Mouse (Mus musculus): Measurements from ENCODE around the gene Ddc. TPM values are rescaled to one million over a fixed set of nuclear protein-coding genes. Genes with fewer than 3 reads are reported as not detected.

Ddc gene
- polyA plus RNA-seq, 1 experiment, result 3.6 TPM

- 84% methylated on average over 4 of the region's 4 CpGs for WGBS
- no peak overlapping the region for H3K4me3 ChIP-seq (replicated peaks; ENCODE audit: extremely low read depth, low read depth, low read length)
- DNase-seq, result no peak
- TF ChIP-seq CTCF (IDR thresholded peaks at IDR 0.05; ENCODE audit: insufficient read depth, low read length) (no peak), POLR2A (IDR thresholded peaks at IDR 0.05; ENCODE audit: borderline replicate concordance, extremely low read depth, low read depth, low read length) (no peak)
- H3K4me1 ChIP-seq (ENCODE audit: control insufficient read depth, insufficient read depth, low read length), result no peaks in the 10 kb centered on the region
These were observed 125.7 kb downstream of the Ddc start for GRCm38 (mm10) chr11:11772196-11772595.

DNA sequence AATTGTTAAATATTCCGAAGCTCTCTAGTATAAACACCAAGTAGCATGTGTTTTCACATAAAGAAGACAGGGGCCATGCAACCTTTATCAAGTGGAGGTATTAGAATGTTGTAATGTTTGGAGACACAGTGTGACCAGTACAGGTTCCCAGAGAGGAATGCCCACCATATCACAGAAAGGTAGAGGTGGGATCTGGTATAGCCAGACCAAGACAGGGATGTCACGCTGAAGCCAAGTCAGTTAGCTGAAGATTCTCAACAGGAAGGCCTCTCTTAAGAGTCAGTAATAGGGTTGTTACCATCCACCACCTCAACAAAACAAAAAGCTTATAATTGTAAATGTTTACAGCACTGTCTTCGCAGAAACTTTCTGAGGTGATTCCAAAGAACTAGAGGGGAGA lies 127.3 kb downstream of the Ddc start:
- H3K4me1 ChIP-seq (ENCODE audit: control insufficient read depth, insufficient read depth, low read length), result no peaks in the 10 kb centered on the region
- no peak overlapping the region for H3K4me3 ChIP-seq (replicated peaks; ENCODE audit: extremely low read depth, low read depth, low read length)
- DNase-seq, result no peak
- WGBS, result 90% methylated on average over 3 of the region's 3 CpGs
- no peak for TF ChIP-seq POLR2A (IDR thresholded peaks at IDR 0.05; ENCODE audit: borderline replicate concordance, extremely low read depth, low read depth, low read length)
- TF ChIP-seq CTCF (IDR thresholded peaks at IDR 0.05; ENCODE audit: insufficient read depth, low read length), result no peak

GRCm38 (mm10) chr11:11769281-11769680 lies 128.7 kb downstream of the Ddc start:
- Histone ChIP-seq H3K4me3 (replicated peaks; ENCODE audit: extremely low read depth, low read depth, low read length) (no peak overlapping the region), H3K4me1 (ENCODE audit: control insufficient read depth, insufficient read depth, low read length) (no peaks in the 10 kb centered on the region)
- no peak for DNase-seq
- TF ChIP-seq POLR2A (IDR thresholded peaks at IDR 0.05; ENCODE audit: borderline replicate concordance, extremely low read depth, low read depth, low read length) (no peak), CTCF (IDR thresholded peaks at IDR 0.05; ENCODE audit: insufficient read depth, low read length) (no peak)
- WGBS, result 90% methylated on average over 20 of the region's 20 CpGs

GRCm38 (mm10) chr11:11768057-11768456 lies 129.9 kb downstream of the Ddc start:
- Histone ChIP-seq H3K4me1 (ENCODE audit: control insufficient read depth, insufficient read depth, low read length) (no peaks in the 10 kb centered on the region), H3K4me3 (replicated peaks; ENCODE audit: extremely low read depth, low read depth, low read length) (no peak overlapping the region)
- WGBS, result 83% methylated on average over 2 of the region's 2 CpGs
- no peak for DNase-seq
- TF ChIP-seq CTCF (IDR thresholded peaks at IDR 0.05; ENCODE audit: insufficient read depth, low read length), result no peak
- no peak for TF ChIP-seq POLR2A (IDR thresholded peaks at IDR 0.05; ENCODE audit: borderline replicate concordance, extremely low read depth, low read depth, low read length)

- TF ChIP-seq POLR2A (IDR thresholded peaks at IDR 0.05; ENCODE audit: borderline replicate concordance, extremely low read depth, low read depth, low read length), result no peak
- TF ChIP-seq CTCF (IDR thresholded peaks at IDR 0.05; ENCODE audit: insufficient read depth, low read length), result no peak
These were observed 131.2 kb downstream of the Ddc start for GRCm38 (mm10) chr11:11766736-11767135.

GRCm38 (mm10) chr11:11766105-11766504 lies 131.8 kb downstream of the Ddc start:
- 74% methylated on average over 1 of the region's 1 CpGs for WGBS
- no peak for DNase-seq

More at GRCm38 (mm10) chr11:11766736-11767135, 131.2 kb downstream of the Ddc start:
- no peaks in the 10 kb centered on the region for H3K4me1 ChIP-seq (ENCODE audit: control insufficient read depth, insufficient read depth, low read length)
- DNase-seq, result no peak
- no peak overlapping the region for H3K4me3 ChIP-seq (replicated peaks; ENCODE audit: extremely low read depth, low read depth, low read length)

DNA sequence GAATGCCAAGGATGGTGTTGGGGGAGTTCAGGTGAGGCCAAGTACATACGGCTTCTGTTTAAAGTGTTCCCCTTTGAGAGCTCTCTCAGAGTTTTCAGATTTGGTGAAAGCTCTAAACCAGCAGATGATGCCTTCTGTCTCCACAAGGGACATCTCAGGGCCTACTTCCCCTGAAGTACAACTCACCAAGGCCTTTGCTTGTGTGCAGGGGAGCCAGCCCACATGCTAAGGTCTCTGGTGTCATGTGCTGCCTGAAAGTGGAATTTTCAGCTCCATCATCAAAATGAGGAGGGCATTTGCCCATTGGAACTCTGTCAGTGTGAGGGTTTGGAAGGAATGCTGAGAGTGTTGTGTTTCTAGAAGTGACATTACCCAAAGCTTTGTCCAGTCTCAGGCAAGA lies 132.5 kb downstream of the Ddc start:
- WGBS, result 76% methylated on average over 1 of the region's 1 CpGs
- no peaks in the 10 kb centered on the region for H3K4me1 ChIP-seq (ENCODE audit: control insufficient read depth, insufficient read depth, low read length)
- H3K4me3 ChIP-seq (replicated peaks; ENCODE audit: extremely low read depth, low read depth, low read length), result no peak overlapping the region
- no peak for DNase-seq
- TF ChIP-seq CTCF (IDR thresholded peaks at IDR 0.05; ENCODE audit: insufficient read depth, low read length) (no peak), POLR2A (IDR thresholded peaks at IDR 0.05; ENCODE audit: borderline replicate concordance, extremely low read depth, low read depth, low read length) (no peak)

More at GRCm38 (mm10) chr11:11766105-11766504, 131.8 kb downstream of the Ddc start:
- Histone ChIP-seq H3K4me1 (ENCODE audit: control insufficient read depth, insufficient read depth, low read length) (no peaks in the 10 kb centered on the region), H3K4me3 (replicated peaks; ENCODE audit: extremely low read depth, low read depth, low read length) (no peak overlapping the region)
- TF ChIP-seq POLR2A (IDR thresholded peaks at IDR 0.05; ENCODE audit: borderline replicate concordance, extremely low read depth, low read depth, low read length), result no peak
- no peak for TF ChIP-seq CTCF (IDR thresholded peaks at IDR 0.05; ENCODE audit: insufficient read depth, low read length)

Other genes with a start within 250 kb of the Ddc start
- 28.0 and 39.9 TPM in 2 replicates for gene Ikzf1, start 213.1 kb downstream of the Ddc start, polyA plus RNA-seq (2012; rRNA removed)
- 0.17 and 0.47 TPM in 2 replicates for gene Fignl1, start 89.2 kb downstream of the Ddc start, polyA plus RNA-seq (2012; rRNA removed)
- 23.7 and 27.4 TPM in 2 replicates for gene Grb10, start 140.5 kb upstream of the Ddc start, polyA plus RNA-seq (2012; rRNA removed)

Data from lung, adult 2 months (tissue).